Mouse (Mus musculus) C2C12 (cell line): ENCODE measurements around the gene Ndst4.

ENCODE experiments used
- CEBPB ChIP-seq: IDR thresholded peaks from one replicate; pipeline ENCODE4 v1.6.1; 2011; ENCODE audit warnings: low read depth, mild to moderate bottlenecking, control low read depth, moderate library complexity
- CTCF ChIP-seq: IDR thresholded peaks from one replicate; pipeline ENCODE4 v1.5.1; 2011; ENCODE audit not compliant: control insufficient read depth, insufficient read depth, insufficient read length
- FOSL1 ChIP-seq: IDR thresholded peaks from one replicate; pipeline ENCODE4 v1.8.0; 2011; ENCODE audit warnings: mild to moderate bottlenecking, low read length; ENCODE audit not compliant: poor library complexity, insufficient read depth, severe bottlenecking
- USF1 ChIP-seq: IDR thresholded peaks from one replicate; pipeline ENCODE4 v1.6.1; 2011; ENCODE audit warnings: low read depth, mild to moderate bottlenecking, control low read depth, moderate library complexity

DNA sequence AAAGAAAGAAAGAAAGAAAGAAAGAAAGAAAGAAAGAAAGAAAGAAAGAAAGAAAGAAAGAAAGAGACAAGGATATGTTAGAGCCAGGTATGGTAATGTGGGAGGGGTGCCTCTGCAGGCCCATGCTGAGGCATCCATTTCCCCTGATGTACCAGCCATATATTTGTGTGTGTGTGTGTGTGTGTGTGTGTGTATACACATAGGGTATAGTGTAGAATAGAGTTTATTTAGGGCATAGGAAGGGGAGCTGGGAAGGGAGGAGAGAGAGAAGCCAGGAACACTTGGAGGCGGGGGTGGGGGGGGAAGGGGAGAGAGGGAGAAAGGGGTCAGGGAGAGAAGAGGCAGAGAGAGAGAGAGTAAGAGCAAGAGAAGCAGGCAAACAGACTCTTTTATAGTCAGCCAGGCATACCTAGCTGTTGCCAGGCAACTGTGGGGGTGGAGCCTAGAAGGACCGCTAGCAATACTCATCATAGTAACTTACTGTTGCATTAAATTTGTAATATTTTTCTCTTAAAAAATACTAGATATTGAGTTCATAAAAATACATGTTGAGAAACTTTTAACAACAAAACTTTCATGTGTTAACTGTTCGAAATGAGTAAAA, 256.3 kb downstream of the Ndst4 start:
- TF ChIP-seq CEBPB (no peak), CTCF (no peak), FOSL1 (no peak), USF1 (no peak)
